Mouse (Mus musculus): ENCODE results near the gene Olfr721-ps1.

Olfr721-ps1 gene

DNA sequence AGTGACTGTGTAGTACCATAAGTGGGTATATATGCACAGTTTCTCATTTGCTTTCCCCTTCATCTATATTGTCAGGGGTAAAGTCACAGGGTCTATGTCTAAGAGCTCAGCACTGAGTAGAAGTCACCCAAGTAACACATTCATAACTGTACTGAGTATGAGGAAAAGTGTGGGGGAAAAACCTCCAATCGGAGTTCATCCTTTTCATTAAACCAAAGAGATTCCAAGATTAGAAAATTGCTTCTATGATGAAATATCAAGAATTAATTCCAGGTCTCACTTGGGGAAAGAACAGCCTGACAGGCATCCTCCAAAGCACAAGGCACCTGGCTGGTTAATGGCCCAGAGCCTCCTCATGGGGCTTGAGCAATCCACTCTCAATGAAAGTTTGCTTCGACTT, at the start of gene Olfr721-ps1:
TSS of gene Olfr721-ps1 (plus strand) at position 301 of the 400 bp plus-strand sequence.
- DNase-seq (ENCODE audit: low spot score in 2 of 2), result no peak

DNA sequence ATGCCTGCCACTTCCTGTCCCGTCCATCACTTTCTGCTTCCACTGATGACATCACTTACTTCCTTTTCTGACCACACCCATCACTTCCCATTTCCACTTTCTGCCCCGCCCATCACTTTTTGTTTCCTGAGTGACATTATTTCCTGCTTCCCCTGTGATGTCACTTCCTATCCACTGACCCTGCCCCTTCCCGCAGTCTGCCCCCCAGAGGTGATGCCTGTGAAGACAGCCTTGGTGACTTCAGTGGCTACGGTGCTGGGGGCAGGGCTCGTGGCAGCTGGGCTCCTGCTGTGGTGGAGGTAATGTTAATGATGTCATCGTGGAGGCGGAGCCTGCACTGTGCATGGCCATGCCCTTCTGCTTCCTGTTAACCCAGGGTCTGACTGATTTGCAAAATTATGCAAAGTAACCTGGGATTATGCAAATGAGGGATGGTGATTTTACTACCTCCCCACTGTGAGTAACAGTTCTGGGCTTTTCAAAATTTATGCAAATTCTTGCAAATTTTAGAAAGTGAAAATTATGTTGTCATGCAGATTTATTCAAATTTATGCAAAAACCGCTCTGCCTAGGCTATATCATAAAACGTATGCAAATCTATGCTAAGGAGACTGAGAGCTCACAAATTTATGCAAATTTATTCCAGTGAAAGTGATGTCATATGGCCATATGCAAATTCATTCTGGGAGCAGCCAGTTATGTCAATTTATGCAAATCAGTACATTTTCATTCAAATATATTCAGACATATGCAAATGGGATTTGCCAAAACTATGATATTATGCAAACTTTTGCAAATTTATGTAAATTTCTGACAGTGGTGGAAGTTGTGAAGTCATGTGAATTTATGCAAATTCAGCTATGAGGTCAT, 49.1 kb upstream of the Olfr721-ps1 start:
- no peak for DNase-seq (ENCODE audit: low spot score in 2 of 2)

DNA sequence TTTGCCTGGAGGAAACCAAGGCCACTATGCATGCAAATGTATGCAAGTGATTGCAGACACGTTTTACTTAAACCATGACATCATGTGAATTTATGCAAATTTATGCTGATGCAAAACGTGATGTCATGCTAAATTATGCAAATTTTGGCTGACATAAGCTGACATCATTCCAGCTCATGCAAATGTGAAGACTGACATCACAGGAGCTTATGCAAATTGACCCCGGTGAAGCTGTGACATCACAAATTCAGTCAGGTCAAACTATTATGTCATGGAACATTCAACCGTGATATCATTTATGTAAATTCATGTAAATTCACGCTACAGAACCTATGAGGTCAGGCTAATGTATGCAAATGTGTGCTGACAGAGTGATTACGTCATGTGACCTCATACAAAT, 48.5 kb upstream of the Olfr721-ps1 start:
- DNase-seq (ENCODE audit: low spot score in 2 of 2), result no peak

DNA sequence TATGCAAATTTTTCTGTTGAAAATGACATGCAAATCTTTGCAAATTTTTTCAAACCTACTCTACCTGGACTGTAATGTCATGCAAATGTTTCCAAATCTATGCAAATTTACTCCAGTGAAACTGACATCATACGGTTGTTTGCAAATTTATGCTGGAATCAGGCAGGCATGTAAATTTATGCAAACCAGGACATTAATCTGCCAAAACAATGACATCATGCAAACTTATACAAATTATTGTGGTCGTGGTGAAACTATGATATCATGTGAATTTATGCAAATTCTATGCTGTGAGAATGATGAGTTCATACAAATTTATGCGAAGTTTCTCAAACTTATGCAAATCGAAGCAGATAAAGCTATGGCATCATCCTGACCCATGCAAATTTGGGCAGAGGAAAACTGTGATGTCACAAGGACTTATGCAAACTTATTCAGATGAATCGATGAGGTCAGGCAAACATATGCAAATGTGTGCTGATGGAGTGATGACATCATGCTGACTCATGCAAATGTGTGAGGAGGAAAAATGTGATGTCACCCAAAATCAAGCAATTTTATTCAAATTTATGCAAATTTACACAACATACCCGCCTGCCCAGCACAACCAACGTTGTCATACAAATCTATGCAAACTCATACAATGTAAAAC, 47.9 kb upstream of the Olfr721-ps1 start:
- DNase-seq (ENCODE audit: low spot score in 2 of 2), result no peak

DNA sequence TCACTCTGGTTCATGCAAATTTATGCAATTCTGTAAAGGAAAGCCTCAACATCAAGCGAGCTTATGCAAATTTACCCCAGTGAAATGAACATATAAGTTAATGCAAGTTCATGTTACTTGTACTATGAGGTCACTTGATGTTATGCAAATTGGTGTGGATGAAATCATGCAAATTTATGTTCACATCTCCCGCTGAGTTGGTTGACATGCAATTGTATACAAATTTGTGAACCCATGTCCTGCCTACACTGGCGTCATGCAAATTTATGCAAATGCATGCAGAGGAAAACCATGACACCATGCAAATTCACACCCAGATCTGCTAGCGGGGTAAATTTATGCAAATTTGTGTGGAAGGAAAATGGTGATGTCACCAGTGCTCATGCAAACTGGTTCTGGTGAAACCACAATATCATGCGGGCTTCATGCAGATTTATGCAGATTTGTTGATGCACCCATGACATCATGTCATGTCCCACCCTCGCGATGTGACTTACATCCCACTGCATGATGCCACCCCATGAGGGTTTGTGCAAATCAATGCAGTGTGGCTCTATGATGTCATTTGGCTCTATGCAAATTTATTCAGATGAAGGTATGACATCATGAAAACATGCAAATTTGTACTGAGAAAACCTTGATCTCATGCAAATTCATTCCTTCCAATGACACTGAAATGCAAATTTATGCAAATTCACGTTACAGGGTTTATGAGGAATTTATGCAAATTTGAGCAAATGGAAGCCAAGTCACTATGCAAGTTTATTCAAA, 47.2 kb upstream of the Olfr721-ps1 start:
- no peak for DNase-seq (ENCODE audit: low spot score in 2 of 2)

DNA sequence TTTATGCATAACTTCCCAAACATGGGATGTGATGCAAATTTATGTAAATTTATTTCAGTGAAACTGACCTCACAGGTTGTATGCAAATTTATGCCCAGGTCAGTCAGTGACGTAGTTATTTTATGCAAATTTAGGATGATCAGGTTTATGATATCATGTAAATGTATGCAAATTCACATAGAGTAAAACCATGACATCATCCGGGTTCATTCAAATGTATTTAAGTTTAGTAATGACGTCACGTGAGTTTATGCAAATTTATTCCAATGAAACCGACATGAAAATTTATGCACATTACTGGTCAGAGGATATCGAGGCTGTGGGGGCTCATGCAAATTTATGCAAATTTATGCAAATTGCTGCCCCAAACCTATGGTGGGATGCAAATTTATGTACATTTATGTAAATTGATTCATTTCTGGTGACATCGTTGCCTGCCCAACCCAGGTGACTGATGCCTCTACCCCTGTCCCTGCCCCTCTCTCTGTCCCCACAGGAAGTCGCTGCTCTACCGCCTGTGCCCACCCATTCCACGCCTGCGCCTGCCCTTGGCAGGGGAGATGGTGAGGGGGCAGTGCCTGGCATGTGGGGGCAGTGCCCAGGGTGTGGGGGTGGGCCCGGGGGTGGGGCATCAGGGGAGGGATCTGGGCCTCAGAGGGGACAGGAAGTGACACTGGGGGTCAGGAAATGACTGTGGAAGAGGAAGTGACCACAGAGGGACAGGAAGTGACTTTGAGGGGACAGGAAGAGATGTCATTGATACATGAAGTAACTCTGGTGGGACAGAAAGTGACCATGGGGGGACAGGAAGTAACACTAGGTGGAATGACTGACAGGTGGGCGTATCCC, 46.4 kb upstream of the Olfr721-ps1 start:
- DNase-seq (ENCODE audit: low spot score in 2 of 2), result no peak

DNA sequence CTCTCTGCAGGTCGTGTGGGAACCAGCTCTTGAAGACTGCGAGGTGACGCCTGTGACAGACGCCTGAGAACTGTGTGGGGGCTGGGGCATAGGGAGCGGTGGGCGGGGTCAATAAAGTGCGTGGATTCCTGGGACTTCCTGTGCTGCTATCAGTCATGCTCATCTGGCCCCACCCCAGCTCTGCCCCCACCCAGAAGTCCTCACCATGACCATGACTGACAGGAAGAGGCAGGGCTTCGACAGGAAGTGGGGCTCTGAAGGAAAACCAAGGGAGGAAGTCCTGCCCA, 45.8 kb upstream of the Olfr721-ps1 start:
- no peak for DNase-seq (ENCODE audit: low spot score in 2 of 2)

DNA sequence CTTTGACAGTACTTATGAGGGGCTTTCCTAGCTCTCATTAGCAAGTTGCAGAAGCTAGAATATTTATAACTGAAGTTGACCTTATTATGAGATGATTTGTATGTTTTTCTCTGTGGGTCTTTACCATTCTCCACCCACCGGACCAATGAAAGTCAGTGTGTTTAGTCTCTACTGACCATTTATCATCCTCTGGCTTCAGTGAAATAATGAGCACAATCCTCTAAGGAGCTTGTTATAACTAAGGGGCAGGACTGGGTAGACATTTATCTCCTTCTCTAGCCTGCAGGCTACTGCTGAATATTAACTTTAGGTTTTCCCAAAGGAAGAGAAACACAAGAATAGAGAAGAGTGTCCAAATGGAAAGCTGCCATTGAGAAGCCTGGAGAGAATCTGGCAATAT, 5.6 kb upstream of the Olfr721-ps1 start:
- DNase-seq (ENCODE audit: low spot score in 2 of 2), result no peak

DNA sequence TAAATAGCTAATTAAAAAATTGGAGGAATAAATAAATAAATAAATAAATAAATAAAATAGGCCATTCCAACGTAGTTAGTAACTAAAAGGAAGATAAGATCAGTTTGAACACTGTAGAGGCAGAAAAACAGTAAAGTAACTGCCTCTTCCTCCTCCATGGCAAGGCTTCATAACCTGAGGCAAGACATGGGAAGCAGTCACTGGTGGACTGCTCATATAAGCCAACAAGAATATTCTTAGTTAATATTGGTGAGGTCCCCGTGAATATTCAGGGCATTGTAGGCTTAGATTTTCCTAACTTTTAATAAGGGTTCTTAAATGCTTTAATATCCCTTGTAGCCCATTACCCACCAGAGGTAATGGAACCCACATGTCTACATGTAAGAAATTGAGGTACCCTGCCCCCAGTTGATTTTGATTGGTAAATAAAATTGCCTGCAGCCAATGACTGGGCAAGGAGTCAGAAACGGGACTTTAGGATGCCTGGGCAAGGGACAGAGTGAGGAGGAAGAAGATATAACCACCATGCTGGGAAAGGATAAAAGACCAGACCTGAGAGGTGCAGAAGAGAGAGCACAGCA, 35.1 kb downstream of the Olfr721-ps1 start:
- no peak for DNase-seq (ENCODE audit: low spot score in 2 of 2)
